Mouse (Mus musculus) embryonic stem cell, embryonic (primary cell): ENCODE data around the gene Terb2.

Source experiments
- CTCF ChIA-PET, 4 experiments: fragments of 300-600 bp in 2 of 4; fragments of 350-600 bp in 2 of 4; sonication (Branson Sonifier 250); formaldehyde crosslinking; loops; one replicate each; lab custom pipeline; 2022; ENCODE audit warnings: inconsistent platforms in 2 of 4; lab: Charles Lee
- POLR2A ChIA-PET, 4 experiments: fragments of 300-600 bp in 2 of 4; fragments of 350-600 bp in 2 of 4; sonication (Branson Sonifier 250); formaldehyde crosslinking; loops; one replicate each; lab custom pipeline; 2022; ENCODE audit warnings: antibody characterized with exemption in 4 of 4, inconsistent platforms in 1 of 4; lab: Charles Lee

Terb2 gene

GRCm38 (mm10) chr2:122186106-122186505 lies at the start of gene Terb2, which contains the start of gene Patl2:
TSS of gene Terb2 (plus strand) at chr2:122186272.
TSS of gene Patl2 (minus strand) at chr2:122186189.
- ChIA-PET POLR2A (interaction anchor here in 3 of 4 experiments (0.6 to 2.3 kb wide), 21 partner anchors 9 to 230 kb away, joined by 3 to 8 read pairs (median 3); partner anchors contain the start of genes Spg11 (in 2 of the 3), B2m (in 1 of the 3), Ctdspl2 (in 1 of the 3) and Mageb3 (in 1 of the 3)), CTCF (interaction anchor here in 2 of 4 experiments (0.6 to 1.1 kb wide), 2 partner anchors 57 to 159 kb away, joined by 3 read pairs; no protein-coding TSS in a partner anchor)

GRCm38 (mm10) chr2:122137839-122138465 lies 48.1 kb upstream of the Terb2 start:
- ChIA-PET POLR2A (interaction anchor here in 3 of 4 experiments (0.7 to 4.6 kb wide), 11 partner anchors 10 to 41 kb away, joined by 3 to 27 read pairs (median 6); partner anchors contain the start of genes B2m (in 2 of the 3) and Spg11 (in 2 of the 3)), CTCF (interaction anchor here in 1 of 4 experiments (0.6 kb wide), 1 partner anchor 491 kb away, joined by 3 read pairs; no protein-coding TSS in a partner anchor)

GRCm38 (mm10) chr2:122140815-122141214 lies 45.3 kb upstream of the Terb2 start:
- POLR2A ChIA-PET, result interaction anchor here in 3 of 4 experiments (0.5 to 4.3 kb wide), 7 partner anchors 9 to 79 kb away, joined by 3 to 24 read pairs (median 3); partner anchors contain the start of gene Spg11 (in 1 of the 3)
- CTCF ChIA-PET, result no interaction called here

- ChIA-PET CTCF (no interaction called here), POLR2A (interaction anchor here in 2 of 4 experiments (0.6 to 4.3 kb wide), 6 partner anchors 9 to 80 kb away, joined by 3 to 24 read pairs (median 4); partner anchors contain the start of gene Spg11 (in 1 of the 2))
These were observed 44.6 kb upstream of the Terb2 start for GRCm38 (mm10) chr2:122141332-122141967.

- ChIA-PET POLR2A (interaction anchor here in 3 of 4 experiments (0.5 to 10.4 kb wide), 12 partner anchors 10 to 731 kb away, joined by 3 to 137 read pairs (median 4); partner anchors contain the start of gene Spg11 (in 2 of the 3)), CTCF (no interaction called here)
These were observed 43.0 kb upstream of the Terb2 start for GRCm38 (mm10) chr2:122143111-122143510.

- ChIA-PET POLR2A (interaction anchor here in 2 of 4 experiments (0.9 to 10.4 kb wide), 3 partner anchors 19 to 28 kb away, joined by 4 to 137 read pairs (median 21); partner anchors contain the start of gene Spg11 (in 2 of the 2)), CTCF (no interaction called here)
These were observed 40.3 kb upstream of the Terb2 start for GRCm38 (mm10) chr2:122145756-122146155.

- ChIA-PET POLR2A (interaction anchor here in 3 of 4 experiments (0.9 to 10.4 kb wide), 23 partner anchors 8 to 188 kb away, joined by 3 to 137 read pairs (median 8); partner anchors contain the start of genes Spg11 (in 2 of the 3) and Trim69 (in 1 of the 3)), CTCF (no interaction called here)
These were observed 39.4 kb upstream of the Terb2 start for GRCm38 (mm10) chr2:122146687-122147086.

GRCm38 (mm10) chr2:122147508-122148241 lies 38.4 kb upstream of the Terb2 start, which contains the start of gene B2m:
TSS of gene B2m (plus strand) at chr2:122147686.
- ChIA-PET POLR2A (interaction anchor here (0.5 to 10.4 kb wide), 73 partner anchors 9 to 1007 kb away, joined by 3 to 137 read pairs (median 4); partner anchors contain the start of genes Spg11 (in 3 of the 4), Adal (in 1 of the 4), Duoxa1 (in 1 of the 4) and Lcmt2 (in 1 of the 4)), CTCF (interaction anchor here in 1 of 4 experiments (0.6 kb wide), 2 partner anchors 16 to 518 kb away, joined by 3 to 5 read pairs; no protein-coding TSS in a partner anchor)

- CTCF ChIA-PET, result no interaction called here
These were observed 37.7 kb upstream of the Terb2 start for GRCm38 (mm10) chr2:122148242-122148917.

GRCm38 (mm10) chr2:122149316-122149715 lies 36.8 kb upstream of the Terb2 start:
- ChIA-PET CTCF (no interaction called here), POLR2A (interaction anchor here in 3 of 4 experiments (1.2 to 10.4 kb wide), 10 partner anchors 8 to 120 kb away, joined by 3 to 137 read pairs (median 6); partner anchors contain the start of gene Spg11 (in 2 of the 3))

More at GRCm38 (mm10) chr2:122148242-122148917, 37.7 kb upstream of the Terb2 start:
- POLR2A ChIA-PET, result interaction anchor here (0.6 to 10.4 kb wide), 64 partner anchors 8 to 1008 kb away, joined by 3 to 137 read pairs (median 5); partner anchors contain the start of genes Spg11 (in 3 of the 4), Adal (in 1 of the 4), Duoxa1 (in 1 of the 4) and Lcmt2 (in 1 of the 4)

GRCm38 (mm10) chr2:122149716-122150115 lies 36.4 kb upstream of the Terb2 start:
- CTCF ChIA-PET, result no interaction called here
- POLR2A ChIA-PET, result interaction anchor here in 3 of 4 experiments (0.5 to 10.4 kb wide), 10 partner anchors 9 to 223 kb away, joined by 3 to 137 read pairs (median 4); partner anchors contain the start of gene Spg11 (in 3 of the 3)

GRCm38 (mm10) chr2:122151221-122151620 lies 34.9 kb upstream of the Terb2 start:
- CTCF ChIA-PET, result interaction anchor here in 1 of 4 experiments (0.7 kb wide), 1 partner anchor 186 kb away, joined by 3 read pairs; no protein-coding TSS in a partner anchor
- POLR2A ChIA-PET, result interaction anchor here in 2 of 4 experiments (1.1 to 10.4 kb wide), 5 partner anchors 11 to 33 kb away, joined by 3 to 137 read pairs (median 7); partner anchors contain the start of gene Spg11 (in 1 of the 2)

GRCm38 (mm10) chr2:122152850-122153249 lies 33.2 kb upstream of the Terb2 start:
- POLR2A ChIA-PET, result interaction anchor here in 2 of 4 experiments (1.0 to 3.0 kb wide), 5 partner anchors 9 to 34 kb away, joined by 3 to 9 read pairs (median 3); partner anchors contain the start of gene Spg11 (in 1 of the 2)
- CTCF ChIA-PET, result interaction anchor here in 1 of 4 experiments (0.6 kb wide), 1 partner anchor 9 kb away, joined by 3 read pairs; no protein-coding TSS in a partner anchor

- CTCF ChIA-PET, result interaction anchor here in 1 of 4 experiments (0.6 kb wide), 1 partner anchor 10 kb away, joined by 3 read pairs; no protein-coding TSS in a partner anchor
- POLR2A ChIA-PET, result interaction anchor here in 2 of 4 experiments (0.6 to 1.5 kb wide), 9 partner anchors 10 to 209 kb away, joined by 3 to 4 read pairs (median 3); no protein-coding TSS in a partner anchor
These were observed 32.2 kb upstream of the Terb2 start for GRCm38 (mm10) chr2:122153681-122154365.

GRCm38 (mm10) chr2:122154479-122154878 lies 31.6 kb upstream of the Terb2 start:
- ChIA-PET CTCF (no interaction called here), POLR2A (interaction anchor here in 2 of 4 experiments (0.6 to 4.2 kb wide), 4 partner anchors 7 to 208 kb away, joined by 3 to 20 read pairs (median 4); partner anchors contain the start of gene B2m (in 1 of the 2))
